Mouse (Mus musculus): ENCODE results near the gene Supt3. TPM values are rescaled to one million over a fixed set of nuclear protein-coding genes. Genes with fewer than 3 reads are reported as not detected.

Supt3 gene
- polyA plus RNA-seq, 1 experiment from 2014 or later, result 27.0 TPM

- H3K9me3 ChIP-seq (ENCODE audit: control insufficient read depth, low read depth, low read length), result no peaks in the 10 kb centered on the region
- H3K9ac ChIP-seq (replicated peaks; ENCODE audit: low read depth, low read length), result no peak overlapping the region
- H3K4me3 ChIP-seq (ENCODE audit: low read depth, low read length), result no peak overlapping the region
- H3K36me3 ChIP-seq (ENCODE audit: control insufficient read depth, insufficient read depth, low read length), result no peaks in the 10 kb centered on the region
- H3K27me3 ChIP-seq (ENCODE audit: control insufficient read depth, insufficient read depth, low read length), result no peaks in the 10 kb centered on the region
- H3K4me2 ChIP-seq (replicated peaks; ENCODE audit: low read depth, low read length), result no peak overlapping the region
- ATAC-seq (ENCODE audit: insufficient number of reproducible peaks, insufficient read depth, low FRiP score, low read depth), result no peak
- H3K4me1 ChIP-seq (ENCODE audit: control insufficient read depth, insufficient read depth, low read length), result peaks cover 3% of the 10 kb centered on the region; the same call in 1 of the 2 replicates
- 94% methylated on average over 8 of the region's 8 CpGs for WGBS
- no peak overlapping the region for H3K27ac ChIP-seq (ENCODE audit: low read length)
These were observed 296.3 kb downstream of the Supt3 start for GRCm38 (mm10) chr17:45073348-45073634.

GRCm38 (mm10) chr17:45073779-45074178 lies 296.8 kb downstream of the Supt3 start:
- no peak overlapping the region for H3K27ac ChIP-seq (ENCODE audit: low read length)

GRCm38 (mm10) chr17:45076951-45077350 lies 300.0 kb downstream of the Supt3 start:
- Histone ChIP-seq H3K4me2 (replicated peaks; ENCODE audit: low read depth, low read length) (no peak overlapping the region), H3K27ac (ENCODE audit: low read length) (no peak overlapping the region), H3K27me3 (ENCODE audit: control insufficient read depth, insufficient read depth, low read length) (no peaks in the 10 kb centered on the region), H3K4me3 (ENCODE audit: low read depth, low read length) (no peak overlapping the region), H3K4me1 (ENCODE audit: control insufficient read depth, insufficient read depth, low read length) (peaks cover 5% of the 10 kb centered on the region; the same call in 1 of the 2 replicates), H3K9ac (replicated peaks; ENCODE audit: low read depth, low read length) (no peak overlapping the region), H3K36me3 (ENCODE audit: control insufficient read depth, insufficient read depth, low read length) (no peaks in the 10 kb centered on the region), H3K9me3 (ENCODE audit: control insufficient read depth, low read depth, low read length) (no peaks in the 10 kb centered on the region)
- ATAC-seq (ENCODE audit: insufficient number of reproducible peaks, insufficient read depth, low FRiP score, low read depth), result no peak
- 86% methylated on average over 4 of the region's 4 CpGs for WGBS

More at GRCm38 (mm10) chr17:45073779-45074178, 296.8 kb downstream of the Supt3 start:
- H3K9ac ChIP-seq (replicated peaks; ENCODE audit: low read depth, low read length), result no peak overlapping the region
- no peak for ATAC-seq (ENCODE audit: insufficient number of reproducible peaks, insufficient read depth, low FRiP score, low read depth)
- H3K4me2 ChIP-seq (replicated peaks; ENCODE audit: low read depth, low read length), result no peak overlapping the region
- no peak overlapping the region for H3K4me3 ChIP-seq (ENCODE audit: low read depth, low read length)
- no peaks in the 10 kb centered on the region for H3K36me3 ChIP-seq (ENCODE audit: control insufficient read depth, insufficient read depth, low read length)
- H3K27me3 ChIP-seq (ENCODE audit: control insufficient read depth, insufficient read depth, low read length), result no peaks in the 10 kb centered on the region
- no peaks in the 10 kb centered on the region for H3K9me3 ChIP-seq (ENCODE audit: control insufficient read depth, low read depth, low read length)
- H3K4me1 ChIP-seq (ENCODE audit: control insufficient read depth, insufficient read depth, low read length), result peaks cover 3% of the 10 kb centered on the region; the same call in 1 of the 2 replicates
- WGBS, result 90% methylated on average over 3 of the region's 3 CpGs

- no peak overlapping the region for H3K4me3 ChIP-seq (ENCODE audit: low read depth, low read length)
- no peaks in the 10 kb centered on the region for H3K9me3 ChIP-seq (ENCODE audit: control insufficient read depth, low read depth, low read length)
- no peaks in the 10 kb centered on the region for H3K27me3 ChIP-seq (ENCODE audit: control insufficient read depth, insufficient read depth, low read length)
- no peak for ATAC-seq (ENCODE audit: insufficient number of reproducible peaks, insufficient read depth, low FRiP score, low read depth)
- H3K9ac ChIP-seq (replicated peaks; ENCODE audit: low read depth, low read length), result no peak overlapping the region
- no peak overlapping the region for H3K27ac ChIP-seq (ENCODE audit: low read length)
- H3K36me3 ChIP-seq (ENCODE audit: control insufficient read depth, insufficient read depth, low read length), result no peaks in the 10 kb centered on the region
- H3K4me1 ChIP-seq (ENCODE audit: control insufficient read depth, insufficient read depth, low read length), result peaks cover 5% of the 10 kb centered on the region; the same call in 1 of the 2 replicates
- no peak overlapping the region for H3K4me2 ChIP-seq (replicated peaks; ENCODE audit: low read depth, low read length)
- 59% methylated on average over 14 of the region's 14 CpGs for WGBS
These were observed 301.1 kb downstream of the Supt3 start for GRCm38 (mm10) chr17:45077921-45078640.

- Histone ChIP-seq H3K4me1 (ENCODE audit: control insufficient read depth, insufficient read depth, low read length) (peaks cover 6% of the 10 kb centered on the region), H3K4me2 (replicated peaks; ENCODE audit: low read depth, low read length) (no peak overlapping the region), H3K9ac (replicated peaks; ENCODE audit: low read depth, low read length) (no peak overlapping the region), H3K4me3 (ENCODE audit: low read depth, low read length) (no peak overlapping the region), H3K9me3 (ENCODE audit: control insufficient read depth, low read depth, low read length) (no peaks in the 10 kb centered on the region), H3K27me3 (ENCODE audit: control insufficient read depth, insufficient read depth, low read length) (no peaks in the 10 kb centered on the region), H3K36me3 (ENCODE audit: control insufficient read depth, insufficient read depth, low read length) (no peaks in the 10 kb centered on the region), H3K27ac (ENCODE audit: low read length) (no peak overlapping the region)
- 69% methylated on average over 8 of the region's 8 CpGs for WGBS
- no peak for ATAC-seq (ENCODE audit: insufficient number of reproducible peaks, insufficient read depth, low FRiP score, low read depth)
These were observed 304.6 kb downstream of the Supt3 start for GRCm38 (mm10) chr17:45081521-45081920.

- no peaks in the 10 kb centered on the region for H3K9me3 ChIP-seq (ENCODE audit: control insufficient read depth, low read depth, low read length)
- no peak for ATAC-seq (ENCODE audit: insufficient number of reproducible peaks, insufficient read depth, low FRiP score, low read depth)
- 40% methylated on average over 8 of the region's 8 CpGs for WGBS
- no peak overlapping the region for H3K4me3 ChIP-seq (ENCODE audit: low read depth, low read length)
- H3K36me3 ChIP-seq (ENCODE audit: control insufficient read depth, insufficient read depth, low read length), result no peaks in the 10 kb centered on the region
- peaks cover 11% of the 10 kb centered on the region for H3K4me1 ChIP-seq (ENCODE audit: control insufficient read depth, insufficient read depth, low read length)
- no peak overlapping the region for H3K4me2 ChIP-seq (replicated peaks; ENCODE audit: low read depth, low read length)
- no peaks in the 10 kb centered on the region for H3K27me3 ChIP-seq (ENCODE audit: control insufficient read depth, insufficient read depth, low read length)
- no peak overlapping the region for H3K27ac ChIP-seq (ENCODE audit: low read length)
- H3K9ac ChIP-seq (replicated peaks; ENCODE audit: low read depth, low read length), result no peak overlapping the region
These were observed 305.1 kb downstream of the Supt3 start for GRCm38 (mm10) chr17:45081955-45082475.

GRCm38 (mm10) chr17:45086361-45086760 lies 309.4 kb downstream of the Supt3 start:
- ATAC-seq (ENCODE audit: insufficient number of reproducible peaks, insufficient read depth, low FRiP score, low read depth), result no peak
- 0 out of 2 replicates have a peak overlapping the region, but pooled peaks have one; percentile 7 for H3K27ac ChIP-seq (ENCODE audit: low read length)

GRCm38 (mm10) chr17:45087022-45087421 lies 310.1 kb downstream of the Supt3 start:
- ATAC-seq (ENCODE audit: insufficient number of reproducible peaks, insufficient read depth, low FRiP score, low read depth), result no peak
- H3K4me2 ChIP-seq (replicated peaks; ENCODE audit: low read depth, low read length), result no peak overlapping the region
- peaks cover 6% of the 10 kb centered on the region for H3K4me1 ChIP-seq (ENCODE audit: control insufficient read depth, insufficient read depth, low read length)
- no peaks in the 10 kb centered on the region for H3K27me3 ChIP-seq (ENCODE audit: control insufficient read depth, insufficient read depth, low read length)
- H3K36me3 ChIP-seq (ENCODE audit: control insufficient read depth, insufficient read depth, low read length), result no peaks in the 10 kb centered on the region
- H3K4me3 ChIP-seq (ENCODE audit: low read depth, low read length), result no peak overlapping the region
- no peaks in the 10 kb centered on the region for H3K9me3 ChIP-seq (ENCODE audit: control insufficient read depth, low read depth, low read length)
- no peak overlapping the region for H3K9ac ChIP-seq (replicated peaks; ENCODE audit: low read depth, low read length)
- H3K27ac ChIP-seq (ENCODE audit: low read length), result no peak overlapping the region
- 37% methylated on average over 5 of the region's 5 CpGs for WGBS

More at GRCm38 (mm10) chr17:45086361-45086760, 309.4 kb downstream of the Supt3 start:
- no peak overlapping the region for H3K4me2 ChIP-seq (replicated peaks; ENCODE audit: low read depth, low read length)
- H3K27me3 ChIP-seq (ENCODE audit: control insufficient read depth, insufficient read depth, low read length), result no peaks in the 10 kb centered on the region
- no peak overlapping the region for H3K9ac ChIP-seq (replicated peaks; ENCODE audit: low read depth, low read length)
- WGBS, result 82% methylated on average over 5 of the region's 5 CpGs
- no peaks in the 10 kb centered on the region for H3K9me3 ChIP-seq (ENCODE audit: control insufficient read depth, low read depth, low read length)
- H3K4me3 ChIP-seq (ENCODE audit: low read depth, low read length), result no peak overlapping the region
- peaks cover 8% of the 10 kb centered on the region for H3K4me1 ChIP-seq (ENCODE audit: control insufficient read depth, insufficient read depth, low read length)
- no peaks in the 10 kb centered on the region for H3K36me3 ChIP-seq (ENCODE audit: control insufficient read depth, insufficient read depth, low read length)

All from stomach, embryonic 14.5 days (tissue).